Mouse (Mus musculus): ENCODE measurements at regions not wholly inside any gene's neighbourhood (a gene's known extent, or its start where the extent isn't known, plus 50 kb on each side); places are given as distances from the start of the nearest gene placed in this dataset.

DNA sequence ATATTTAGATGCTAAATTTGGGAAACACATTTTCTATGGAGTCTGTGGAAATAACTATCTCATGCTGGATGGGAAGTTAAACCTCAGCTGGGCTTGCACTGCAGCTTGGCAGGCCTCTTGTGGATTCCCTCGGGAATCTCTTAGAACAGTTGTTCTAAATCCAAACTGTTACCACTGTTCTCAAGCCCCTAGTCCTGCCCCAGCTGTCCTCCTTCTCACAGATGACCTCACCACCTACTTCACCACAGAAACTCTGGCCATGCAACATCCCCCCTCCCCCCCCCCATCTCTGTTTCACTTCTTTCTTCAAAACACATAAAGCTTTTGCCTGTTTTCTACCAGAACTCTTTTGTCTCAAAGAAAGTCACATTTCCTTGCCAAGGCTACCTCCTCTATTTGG lies 136.6 kb upstream of the Wdr44 start:
- Histone ChIP-seq H3K4me3 (no peak overlapping the region), H3K27ac (no peak overlapping the region)
- TF ChIP-seq CTCF (conservative IDR thresholded peaks at IDR 0.05) = no peak
- no peak for DNase-seq (ENCODE audit: low spot score in 2 of 2)

- TF ChIP-seq CTCF (conservative IDR thresholded peaks at IDR 0.05) = peak; percentile 80
- Histone ChIP-seq H3K27ac (no peak overlapping the region), H3K4me3 (no peak overlapping the region)
- peak; percentile 8 to 51 for DNase-seq (ENCODE audit: low spot score in 2 of 2)
These were observed 127.3 kb upstream of the Wdr44 start for GRCm38 (mm10) chrX:23565581-23565980.
